Mouse (Mus musculus) fat pad, adult 2 months (tissue): ENCODE data around the gene Gna12.

Experiments used
- DNase-seq: peaks from one replicate; pipeline ENCODE4 v3.0.0-alpha.2; 2011; ENCODE audit warnings: low read depth, low spot score; ENCODE audit errors: extremely low read depth

The Gna12 gene

GRCm38 (mm10) chr5:140827896-140828295 is 2.3 kb downstream of the Gna12 start:
- DNase-seq, result no peak

- DNase-seq, result no peak
These were observed 2.8 kb downstream of the Gna12 start for GRCm38 (mm10) chr5:140827413-140827812.

- DNase-seq, result no peak
These were observed 3.4 kb downstream of the Gna12 start for GRCm38 (mm10) chr5:140826796-140827195.

- DNase-seq, result no peak
These were observed 4.1 kb downstream of the Gna12 start for GRCm38 (mm10) chr5:140826118-140826517.

GRCm38 (mm10) chr5:140824126-140824525 is 6.1 kb downstream of the Gna12 start:
- DNase-seq, result no peak

GRCm38 (mm10) chr5:140823386-140823785 is 6.8 kb downstream of the Gna12 start:
- DNase-seq, result no peak

GRCm38 (mm10) chr5:140821951-140822350 is 8.3 kb downstream of the Gna12 start:
- no peak for DNase-seq

GRCm38 (mm10) chr5:140820539-140820938 is 9.7 kb downstream of the Gna12 start:
- no peak for DNase-seq

- DNase-seq, result peak; percentile 91
These were observed 10.6 kb downstream of the Gna12 start for GRCm38 (mm10) chr5:140819594-140819993.

GRCm38 (mm10) chr5:140818482-140819076 is 11.7 kb downstream of the Gna12 start:
- DNase-seq, result no peak

- no peak for DNase-seq
These were observed 13.2 kb downstream of the Gna12 start for GRCm38 (mm10) chr5:140816950-140817568.

- DNase-seq, result peak; percentile 56
These were observed 14.2 kb downstream of the Gna12 start for GRCm38 (mm10) chr5:140816008-140816407.

- DNase-seq, result no peak
These were observed 15.0 kb downstream of the Gna12 start for GRCm38 (mm10) chr5:140815059-140815728.

- DNase-seq, result no peak
These were observed 15.8 kb downstream of the Gna12 start for GRCm38 (mm10) chr5:140814403-140814802.

GRCm38 (mm10) chr5:140812699-140813098 is 17.5 kb downstream of the Gna12 start:
- DNase-seq, result no peak

GRCm38 (mm10) chr5:140812063-140812462 is 18.2 kb downstream of the Gna12 start:
- no peak for DNase-seq

- DNase-seq, result no peak
These were observed 18.8 kb downstream of the Gna12 start for GRCm38 (mm10) chr5:140811390-140811789.

- no peak for DNase-seq
These were observed 23.3 kb downstream of the Gna12 start for GRCm38 (mm10) chr5:140806939-140807338.

- DNase-seq, result no peak
These were observed 24.0 kb downstream of the Gna12 start for GRCm38 (mm10) chr5:140806252-140806651.

- DNase-seq, result no peak
These were observed 28.4 kb downstream of the Gna12 start for GRCm38 (mm10) chr5:140801782-140802181.

- DNase-seq, result no peak
These were observed 29.8 kb downstream of the Gna12 start for GRCm38 (mm10) chr5:140800288-140800923.

- DNase-seq, result no peak
These were observed 31.0 kb downstream of the Gna12 start for GRCm38 (mm10) chr5:140799190-140799589.
